Mouse (Mus musculus) megakaryocyte, embryonic 14.5 days (primary cell): ENCODE results near the gene Omp.
"Not testable (repeated sequence)": the region's sequence is repeated elsewhere in the genome, so short reads cannot be mapped to it uniquely, and the experiment has no call there.

ENCODE experiments used
- FLI1 ChIP-seq: IDR thresholded peaks from 2 replicates; pipeline ENCODE4 v1.6.1; 2012; ENCODE audit warnings: low read length, inconsistent platforms, mixed read lengths
- GATA1 ChIP-seq: IDR thresholded peaks from 3 replicates; pipeline ENCODE4 v1.6.1; 2012; ENCODE audit warnings: mixed read lengths, low read length, inconsistent platforms, borderline replicate concordance

- not testable (repeated sequence) for TF ChIP-seq GATA1, FLI1
Observed at GRCm38 (mm10) chr7:98187332-98187731, 42.0 kb upstream of the Omp start.
